13 mouse cellular contexts compared by ENCODE assay signal in genomic region chr5:127310318-127311004, GRCm38 (mm10).
DNase-seq lines count a peak whose midpoint lies in the region; ATAC-seq and TF ChIP-seq lines count a peak whose summit lies in the region.
"Had no signal": no experiment of that assay in that cellular context is flagged by ENCODE, and none has a peak within 500 bp of the region (broad histone marks: within the 10 kb centered on the region; RNA-seq: fewer than 3 reads in every experiment).

No protein-coding gene starts in this region.

- no peaks in the 10 kb centered on the region for H3K27me3 ChIP-seq in hindbrain, embryonic 11.5 days (ENCODE audit: control insufficient read depth, insufficient read depth, low read length)
- no peaks in the 10 kb centered on the region for H3K27me3 ChIP-seq in hindbrain, embryonic 12.5 days
- H3K27me3 ChIP-seq in limb, embryonic 10.5 days (ENCODE audit: low read depth, poor library complexity, severe bottlenecking): no peaks in the 10 kb centered on the region
- H3K27me3 ChIP-seq in hindbrain, postnatal 0 days (ENCODE audit: insufficient read depth, low read length): no peaks in the 10 kb centered on the region
- H3K27me3 ChIP-seq in forebrain, embryonic 13.5 days: no peaks in the 10 kb centered on the region
- no peaks in the 10 kb centered on the region for H3K27me3 ChIP-seq in kidney, adult 2 months (replicated peaks; ENCODE audit: control insufficient read depth, insufficient read depth, low read length)
- H3K27me3 ChIP-seq: Patski had no signal

- 39% methylated on average over 14 of the region's 14 CpGs for WGBS in hindbrain, embryonic 11.5 days
- WGBS in hindbrain, embryonic 12.5 days: 39% methylated on average over 14 of the region's 14 CpGs
- 6% methylated on average over 14 of the region's 14 CpGs for WGBS in limb, embryonic 10.5 days
- WGBS in hindbrain, postnatal 0 days: 60% methylated on average over 14 of the region's 14 CpGs
- 44% methylated on average over 14 of the region's 14 CpGs for WGBS in forebrain, embryonic 13.5 days
- WGBS in kidney, adult 2 months: 21% methylated on average over 14 of the region's 14 CpGs

- H3K4me3 ChIP-seq in hindbrain, embryonic 11.5 days (ENCODE audit: low read depth, low read length): no peak overlapping the region
- no peak overlapping the region for H3K4me3 ChIP-seq in hindbrain, embryonic 12.5 days
- H3K4me3 ChIP-seq in limb, embryonic 10.5 days: peak overlapping the region; percentile 32
- no peak overlapping the region for H3K4me3 ChIP-seq in hindbrain, postnatal 0 days (ENCODE audit: low read length)
- no peak overlapping the region for H3K4me3 ChIP-seq in forebrain, embryonic 13.5 days
- no peak overlapping the region for H3K4me3 ChIP-seq in kidney, adult 2 months (ENCODE audit: insufficient read depth, low read depth, low read length)

- H3K9ac ChIP-seq in hindbrain, embryonic 11.5 days (ENCODE audit: low read depth, low read length): no peak overlapping the region
- no peak overlapping the region for H3K9ac ChIP-seq in hindbrain, embryonic 12.5 days
- no peak overlapping the region for H3K9ac ChIP-seq in hindbrain, postnatal 0 days (replicated peaks; ENCODE audit: low read length)
- no peak overlapping the region for H3K9ac ChIP-seq in forebrain, embryonic 13.5 days

- H3K36me3 ChIP-seq in hindbrain, embryonic 11.5 days (ENCODE audit: control insufficient read depth, insufficient read depth, low read length): no peaks in the 10 kb centered on the region
- H3K36me3 ChIP-seq in hindbrain, embryonic 12.5 days: no peaks in the 10 kb centered on the region
- H3K36me3 ChIP-seq in limb, embryonic 10.5 days: peaks cover 11% of the 10 kb centered on the region
- no peaks in the 10 kb centered on the region for H3K36me3 ChIP-seq in hindbrain, postnatal 0 days (ENCODE audit: insufficient read depth, low read length)
- H3K36me3 ChIP-seq in forebrain, embryonic 13.5 days (ENCODE audit: poor library complexity, severe bottlenecking): no peaks in the 10 kb centered on the region
- H3K36me3 ChIP-seq in kidney, adult 2 months (ENCODE audit: control insufficient read depth, insufficient read depth, low read length): no peaks in the 10 kb centered on the region

- no peaks in the 10 kb centered on the region for H3K9me3 ChIP-seq in hindbrain, embryonic 11.5 days (ENCODE audit: control insufficient read depth, low read length)
- H3K9me3 ChIP-seq in hindbrain, embryonic 12.5 days (replicated peaks): no peaks in the 10 kb centered on the region
- H3K9me3 ChIP-seq in limb, embryonic 10.5 days (replicated peaks): no peaks in the 10 kb centered on the region
- H3K9me3 ChIP-seq in hindbrain, postnatal 0 days (ENCODE audit: low read length): no peaks in the 10 kb centered on the region
- H3K9me3 ChIP-seq in forebrain, embryonic 13.5 days (replicated peaks): no peaks in the 10 kb centered on the region

- TF ChIP-seq CTCF in hindbrain, postnatal 0 days (IDR thresholded peaks at IDR 0.05; ENCODE audit: low read depth): no peak
- no peak for TF ChIP-seq CTCF in kidney, adult 2 months (conservative IDR thresholded peaks at IDR 0.05; ENCODE audit: insufficient read depth, insufficient read length, low read depth, low read length)

- H3K27ac ChIP-seq in hindbrain, embryonic 11.5 days (ENCODE audit: low read depth, low read length): peak overlapping the region; percentile 9; the same call in 1 of the 2 replicates
- H3K27ac ChIP-seq in hindbrain, embryonic 12.5 days: no peak overlapping the region
- H3K27ac ChIP-seq in limb, embryonic 10.5 days: peak overlapping the region; percentile 86
- no peak overlapping the region for H3K27ac ChIP-seq in hindbrain, postnatal 0 days
- no peak overlapping the region for H3K27ac ChIP-seq in forebrain, embryonic 13.5 days
- no peak overlapping the region for H3K27ac ChIP-seq in kidney, adult 2 months (ENCODE audit: insufficient read depth, low read depth, low read length)

- no peak for ATAC-seq in hindbrain, embryonic 11.5 days (ENCODE audit: low FRiP score)
- no peak for ATAC-seq in hindbrain, embryonic 12.5 days (ENCODE audit: low FRiP score)
- no peak for ATAC-seq in hindbrain, postnatal 0 days
- no peak for ATAC-seq in forebrain, embryonic 13.5 days
- ATAC-seq: Patski had no signal

- H3K4me2 ChIP-seq in hindbrain, embryonic 11.5 days (replicated peaks; ENCODE audit: low read depth, low read length): no peak overlapping the region
- no peak overlapping the region for H3K4me2 ChIP-seq in hindbrain, embryonic 12.5 days (replicated peaks)
- H3K4me2 ChIP-seq in hindbrain, postnatal 0 days (ENCODE audit: low read depth, low read length): no peak overlapping the region
- no peak overlapping the region for H3K4me2 ChIP-seq in forebrain, embryonic 13.5 days

- peaks cover 2% of the 10 kb centered on the region; the same call in 1 of the 2 replicates for H3K4me1 ChIP-seq in hindbrain, embryonic 11.5 days (replicated peaks; ENCODE audit: control insufficient read depth, insufficient read depth, low read length)
- peaks cover 12% of the 10 kb centered on the region for H3K4me1 ChIP-seq in hindbrain, embryonic 12.5 days
- H3K4me1 ChIP-seq in limb, embryonic 10.5 days: peaks cover 76% of the 10 kb centered on the region
- H3K4me1 ChIP-seq in hindbrain, postnatal 0 days (ENCODE audit: insufficient read depth, low read length): 0 out of 2 replicates have a peak, but pooled peaks cover 4% of the 10 kb centered on the region
- no peaks in the 10 kb centered on the region for H3K4me1 ChIP-seq in forebrain, embryonic 13.5 days
- H3K4me1 ChIP-seq in kidney, adult 2 months (ENCODE audit: control insufficient read depth, insufficient read depth, low read length): no peaks in the 10 kb centered on the region

- no peak for DNase-seq in hindbrain, embryonic 11.5 days (ENCODE audit: low spot score)
- peak; percentile 70 for DNase-seq in embryo, embryonic 9.5 days (ENCODE audit: extremely low spot score)
- peak; percentile 79 for DNase-seq in limb, embryonic 10.5 days (ENCODE audit: low spot score)
- DNase-seq in lung, postnatal 36 days: peak; percentile 33
- no peak for DNase-seq in hindbrain, postnatal 0 days (ENCODE audit: low spot score)
- no peak for DNase-seq in kidney, adult 2 months
- DNase-seq: adrenal gland, postnatal 36 days; cerebellum, adult 18-20 months; retina, postnatal 1 day; thymus, postnatal 36 days had no signal

- TF ChIP-seq POLR2A in kidney, adult 2 months (IDR thresholded peaks at IDR 0.05; ENCODE audit: low read depth, low read length): no peak

Comparison
In these comparisons a context has a peak if more than half of its experiments do, and no peak if none do; other contexts are left out.
1. H3K27ac ChIP-seq: peak in hindbrain, embryonic 11.5 days (single experiment) and limb, embryonic 10.5 days (single experiment); none in hindbrain, embryonic 12.5 days (single experiment), hindbrain, postnatal 0 days (single experiment), forebrain, embryonic 13.5 days (single experiment) and kidney, adult 2 months (single experiment).
2. DNase-seq: peak in embryo, embryonic 9.5 days (single experiment), limb, embryonic 10.5 days (single experiment) and lung, postnatal 36 days (single experiment); none in hindbrain, embryonic 11.5 days (single experiment), hindbrain, postnatal 0 days (single experiment) and kidney, adult 2 months (single experiment).